Mouse (Mus musculus): ENCODE results near the gene Atp6v0e.

- no peak for TF ChIP-seq POLR2A (IDR thresholded peaks at IDR 0.05; ENCODE audit: borderline replicate concordance, insufficient read depth, low read length)
- TF ChIP-seq CTCF (IDR thresholded peaks at IDR 0.05; ENCODE audit: borderline replicate concordance, insufficient read depth, low read depth, low read length) = no peak
Measured at GRCm38 (mm10) chr17:26647283-26647682, 15.7 kb upstream of the Atp6v0e start.

Measured in cerebellum, adult 2 months (tissue).